Mouse (Mus musculus) right cerebral cortex, postnatal 4 days (tissue): Measurements from ENCODE around the gene Trp53bp2.

ENCODE experiments used
- DNase-seq: peaks from one replicate; pipeline ENCODE4 v3.0.0-alpha.2; 2022

Trp53bp2 gene

GRCm38 (mm10) chr1:182408684-182409327, at the start of gene Trp53bp2:
TSS of gene Trp53bp2 (plus strand) at chr1:182409172.
- peak; percentile 100 for DNase-seq

- no peak for DNase-seq
Observed at GRCm38 (mm10) chr1:182362703-182363102, 46.3 kb upstream of the Trp53bp2 start.

- no peak for DNase-seq
Observed at GRCm38 (mm10) chr1:182363683-182364404, 45.1 kb upstream of the Trp53bp2 start.

GRCm38 (mm10) chr1:182368309-182368708, 40.7 kb upstream of the Trp53bp2 start:
- no peak for DNase-seq

- no peak for DNase-seq
Observed at GRCm38 (mm10) chr1:182368782-182369181, 40.2 kb upstream of the Trp53bp2 start.

- no peak for DNase-seq
Observed at GRCm38 (mm10) chr1:182369435-182369834, 39.5 kb upstream of the Trp53bp2 start.

GRCm38 (mm10) chr1:182371891-182372290, 37.1 kb upstream of the Trp53bp2 start:
- DNase-seq, result no peak

GRCm38 (mm10) chr1:182376221-182376620, 32.8 kb upstream of the Trp53bp2 start:
- no peak for DNase-seq

- DNase-seq, result no peak
Observed at GRCm38 (mm10) chr1:182376826-182377225, 32.1 kb upstream of the Trp53bp2 start.

- DNase-seq, result no peak
Observed at GRCm38 (mm10) chr1:182377519-182377918, 31.5 kb upstream of the Trp53bp2 start.

- DNase-seq, result no peak
Observed at GRCm38 (mm10) chr1:182378205-182378835, 30.7 kb upstream of the Trp53bp2 start.

- DNase-seq, result no peak
Observed at GRCm38 (mm10) chr1:182378876-182379275, 30.1 kb upstream of the Trp53bp2 start.

GRCm38 (mm10) chr1:182380683-182381082, 28.3 kb upstream of the Trp53bp2 start:
- no peak for DNase-seq

- DNase-seq, result no peak
Observed at GRCm38 (mm10) chr1:182381327-182381726, 27.6 kb upstream of the Trp53bp2 start.

GRCm38 (mm10) chr1:182383096-182383495, 25.9 kb upstream of the Trp53bp2 start:
- DNase-seq, result no peak

GRCm38 (mm10) chr1:182386449-182386848, 22.5 kb upstream of the Trp53bp2 start:
- DNase-seq, result no peak

GRCm38 (mm10) chr1:182388729-182389128, 20.2 kb upstream of the Trp53bp2 start:
- DNase-seq, result no peak

GRCm38 (mm10) chr1:182398171-182398570, 10.8 kb upstream of the Trp53bp2 start:
- DNase-seq, result peak; percentile 30

GRCm38 (mm10) chr1:182398780-182399179, 10.2 kb upstream of the Trp53bp2 start:
- DNase-seq, result no peak

- DNase-seq, result no peak
Observed at GRCm38 (mm10) chr1:182399205-182399604, 9.8 kb upstream of the Trp53bp2 start.

GRCm38 (mm10) chr1:182399908-182400307, 9.1 kb upstream of the Trp53bp2 start:
- no peak for DNase-seq

- no peak for DNase-seq
Observed at GRCm38 (mm10) chr1:182403076-182403475, 5.9 kb upstream of the Trp53bp2 start.

- DNase-seq, result no peak
Observed at GRCm38 (mm10) chr1:182406621-182407020, 2.4 kb upstream of the Trp53bp2 start.

- no peak for DNase-seq
Observed at GRCm38 (mm10) chr1:182408243-182408642, 729 bp upstream of the Trp53bp2 start.
